Mouse (Mus musculus) stomach, embryonic 16.5 days (tissue): Measurements from ENCODE around the gene Fpr2. TPM values are rescaled to one million over a fixed set of nuclear protein-coding genes. Genes with fewer than 3 reads are reported as not detected.
"Not testable (repeated sequence)": the region's sequence is repeated elsewhere in the genome, so short reads cannot be mapped to it uniquely, and the experiment has no call there.

Source experiments
- ATAC-seq: fragments of 200-750 bp; cut with Nextera tagmentation; 2 replicates; pipeline ENCODE4 v1.8.0; 2017; ENCODE audit warnings: moderate number of reproducible peaks, moderate TSS enrichment; ENCODE audit not compliant: insufficient read depth, low FRiP score
- H3K27ac ChIP-seq: fragments of 300-500 bp; sonication (generic); 2 replicates; pipeline ENCODE4 v1.5.1; 2014; ENCODE audit warnings: low read length
- H3K27me3 ChIP-seq: fragments of 300-500 bp; sonication (generic); 2 replicates; pipeline ENCODE4 v1.6.1; 2014; ENCODE audit warnings: low read length, control low read depth, mixed read lengths; ENCODE audit not compliant: control insufficient read depth, insufficient read depth
- H3K36me3 ChIP-seq: fragments of 300-500 bp; sonication (generic); 2 replicates; pipeline ENCODE4 v1.6.1; 2014; ENCODE audit warnings: low read length; ENCODE audit not compliant: control insufficient read depth, insufficient read depth
- H3K4me1 ChIP-seq: fragments of 300-500 bp; sonication (generic); 2 replicates; pipeline ENCODE4 v1.6.1; 2014; ENCODE audit warnings: low read length, control low read depth, mixed read lengths; ENCODE audit not compliant: control insufficient read depth, insufficient read depth
- H3K4me2 ChIP-seq: fragments of 300-500 bp; sonication (generic); 2 replicates; pipeline ENCODE4 v1.6.1; 2014; ENCODE audit warnings: low read depth, low read length, mixed read lengths
- H3K4me3 ChIP-seq: fragments of 300-500 bp; sonication (generic); replicated peaks from 2 replicates; pipeline ENCODE4 v1.5.1; 2014; ENCODE audit warnings: mild to moderate bottlenecking, low read length
- H3K9ac ChIP-seq: fragments of 300-500 bp; sonication (generic); 2 replicates; pipeline ENCODE4 v1.6.1; 2014; ENCODE audit warnings: low read length
- H3K9me3 ChIP-seq: fragments of 300-500 bp; sonication (generic); replicated peaks from 2 replicates; pipeline ENCODE4 v1.6.1; 2016; ENCODE audit warnings: low read length, control low read depth; ENCODE audit not compliant: control insufficient read depth
- WGBS: fragments of 180-500 bp; shearing (Covaris S2); extraction: QIAGEN DNeasy Blood & Tissue Kit; methylation state at CpG from one replicate; pipeline ENCODE4 v1.1.7; 2014; 5-methylcytosine and 5-hydroxymethylcytosine counted together
- polyA plus RNA-seq: library from polyadenylated mRNA; unstranded; fragments of >200 nt; fragmentation: Nextera tagmentation; extraction: Ambion mirVana; gene quantifications from 2 replicates; pipeline ENCODE4 v1.2.1, GENCODE M21; 2015

Fpr2 gene
- polyA plus RNA-seq, result 1.1 and 2.2 TPM in 2 replicates

DNA sequence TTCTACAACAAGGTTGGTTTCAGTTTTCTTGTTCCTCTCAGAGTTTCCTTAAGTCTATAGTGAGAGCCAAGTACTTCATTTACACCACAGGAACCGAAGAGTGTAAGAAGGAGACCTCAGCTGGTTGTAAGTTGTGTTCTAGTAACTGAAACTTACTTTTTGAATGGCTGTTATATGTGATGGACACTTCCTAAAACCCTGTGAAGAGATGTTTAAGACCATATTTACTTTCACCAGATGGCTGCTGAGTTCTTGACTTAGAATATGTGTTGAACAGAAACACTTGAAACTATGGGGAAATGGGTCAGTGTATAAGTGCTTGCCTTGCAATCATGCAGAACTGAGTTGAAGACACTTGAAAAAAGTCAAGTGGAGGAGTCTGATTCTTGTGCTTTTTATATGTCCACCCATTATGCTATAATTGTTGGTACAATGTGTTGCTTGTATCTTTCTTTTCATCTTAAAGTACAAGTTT is at the start of gene Fpr2, which contains the start of gene Fpr3:
Fpr2 (plus strand) TSS at position 51 of the 475 bp plus-strand sequence.
Fpr3 (plus strand) TSS at position 79 of the 475 bp plus-strand sequence.
- no peak within 1 kb of the TSS for H3K9ac ChIP-seq
- WGBS, result 66% methylated on average over 1 of the region's 1 CpGs
- ATAC-seq, result no peak

DNA sequence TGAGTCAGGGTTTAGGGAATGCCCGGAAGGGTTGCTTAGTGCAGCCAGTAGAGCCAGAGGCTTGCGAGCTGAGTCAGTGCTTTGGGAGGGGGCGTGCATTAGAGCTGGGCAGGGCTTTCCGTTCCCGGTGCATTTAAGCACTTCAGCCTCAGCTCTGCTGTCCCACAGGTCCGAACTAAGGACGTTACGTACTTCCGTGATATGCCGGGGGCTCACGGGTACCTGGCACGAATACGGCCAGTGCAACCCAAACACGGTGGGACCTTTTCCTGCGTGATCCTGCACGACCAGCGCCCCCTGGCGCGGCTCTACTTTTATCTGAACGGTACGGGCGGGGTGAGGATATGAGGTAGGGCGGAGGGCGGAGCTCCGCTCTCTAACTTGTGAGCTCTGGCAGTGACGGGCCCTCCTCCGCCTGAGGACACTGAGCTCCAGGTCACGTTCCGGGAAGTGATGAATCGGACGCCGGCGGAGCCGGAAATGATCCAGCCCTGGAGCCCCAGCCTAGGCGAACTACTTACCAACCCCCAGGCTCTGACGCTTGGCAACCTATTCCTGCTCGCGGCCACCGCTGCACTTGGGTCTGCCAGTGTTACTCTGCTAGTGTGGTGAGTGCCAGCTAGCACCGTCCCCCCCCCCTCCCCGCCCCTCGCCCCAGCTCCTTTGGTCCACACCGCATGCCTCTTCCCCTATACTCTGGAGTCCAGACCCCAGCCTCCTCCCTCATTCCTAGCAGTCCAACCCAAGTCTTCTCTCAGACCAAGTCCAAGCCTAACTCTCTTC is 49.5 kb upstream of the Fpr2 start:
- Histone ChIP-seq H3K4me2 (peak overlapping the region; percentile 80), H3K4me3 (peak overlapping the region; percentile 51), H3K27me3 (no peaks in the 10 kb centered on the region), H3K4me1 (peaks cover 44% of the 10 kb centered on the region), H3K9me3 (no peaks in the 10 kb centered on the region), H3K27ac (peak overlapping the region; percentile 92), H3K9ac (peak overlapping the region; percentile 76), H3K36me3 (peaks cover 16% of the 10 kb centered on the region; the same call in 1 of the 2 replicates)
- WGBS, result under 1% methylated on average over 43 of the region's 43 CpGs
- peak; percentile 98 for ATAC-seq

More for the DNA sequence above, at the start of gene Fpr2, which contains the start of gene Fpr3:
- no peaks in the 10 kb centered on the region for H3K27me3 ChIP-seq
- H3K27ac ChIP-seq, result no peak within 1 kb of the TSS
- H3K9me3 ChIP-seq, result no peaks in the 10 kb centered on the region
- H3K4me3 ChIP-seq, result no peak within 1 kb of the TSS
- H3K36me3 ChIP-seq, result no peaks in the 10 kb centered on the region
- no peak within 1 kb of the TSS for H3K4me2 ChIP-seq
- no peaks in the 10 kb centered on the region for H3K4me1 ChIP-seq

DNA sequence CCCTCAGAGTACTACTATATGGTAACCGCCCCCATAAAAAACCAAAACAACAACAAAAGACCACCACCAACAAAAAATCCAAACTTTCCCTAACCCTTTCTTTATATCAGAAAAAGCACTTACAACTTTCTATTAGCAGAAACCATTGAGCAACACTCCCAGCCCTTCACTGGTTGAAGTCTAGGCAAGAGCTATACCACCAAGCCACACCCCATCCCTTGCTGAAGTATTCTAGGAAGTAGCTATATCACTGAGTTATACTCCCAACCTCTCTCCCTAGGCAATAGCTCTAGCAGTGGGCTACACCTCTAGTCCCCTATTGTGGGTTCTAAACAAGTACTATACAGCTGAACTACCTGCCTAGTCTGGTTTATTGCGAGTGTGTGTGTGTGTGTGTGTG is 48.3 kb upstream of the Fpr2 start:
- Histone ChIP-seq H3K4me3 (no peak overlapping the region), H3K4me2 (peak overlapping the region; percentile 80), H3K36me3 (peaks cover 12% of the 10 kb centered on the region; the same call in 1 of the 2 replicates), H3K9ac (no peak overlapping the region), H3K4me1 (peaks cover 35% of the 10 kb centered on the region), H3K27ac (no peak overlapping the region), H3K9me3 (no peaks in the 10 kb centered on the region), H3K27me3 (no peaks in the 10 kb centered on the region)
- 97% methylated on average over 2 of the region's 2 CpGs for WGBS
- no peak for ATAC-seq

DNA sequence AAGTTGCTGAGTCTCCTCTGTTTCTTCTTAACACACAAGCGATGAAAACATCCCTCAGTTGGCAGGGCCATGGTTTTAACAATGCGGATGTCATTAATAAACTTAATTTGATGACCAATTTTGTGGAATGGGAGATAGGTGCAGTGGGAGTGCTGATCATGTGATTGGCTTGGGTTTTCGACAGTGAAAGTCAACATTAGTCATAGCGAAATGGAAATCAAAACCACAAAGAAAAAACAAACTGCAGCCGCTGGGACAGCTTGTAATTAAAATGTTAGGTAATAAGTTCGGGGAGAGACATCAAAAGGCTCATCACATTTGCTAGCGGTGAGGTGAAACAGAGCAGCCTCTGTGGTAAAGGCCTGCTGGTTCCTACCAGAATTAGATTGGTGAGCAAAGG is 46.8 kb upstream of the Fpr2 start:
- Histone ChIP-seq H3K4me3 (no peak overlapping the region), H3K36me3 (peaks cover 12% of the 10 kb centered on the region; the same call in 1 of the 2 replicates), H3K9me3 (no peaks in the 10 kb centered on the region), H3K4me1 (peaks cover 25% of the 10 kb centered on the region), H3K27ac (no peak overlapping the region), H3K4me2 (no peak overlapping the region), H3K27me3 (no peaks in the 10 kb centered on the region), H3K9ac (no peak overlapping the region)
- 85% methylated on average over 7 of the region's 7 CpGs for WGBS
- ATAC-seq, result no peak

DNA sequence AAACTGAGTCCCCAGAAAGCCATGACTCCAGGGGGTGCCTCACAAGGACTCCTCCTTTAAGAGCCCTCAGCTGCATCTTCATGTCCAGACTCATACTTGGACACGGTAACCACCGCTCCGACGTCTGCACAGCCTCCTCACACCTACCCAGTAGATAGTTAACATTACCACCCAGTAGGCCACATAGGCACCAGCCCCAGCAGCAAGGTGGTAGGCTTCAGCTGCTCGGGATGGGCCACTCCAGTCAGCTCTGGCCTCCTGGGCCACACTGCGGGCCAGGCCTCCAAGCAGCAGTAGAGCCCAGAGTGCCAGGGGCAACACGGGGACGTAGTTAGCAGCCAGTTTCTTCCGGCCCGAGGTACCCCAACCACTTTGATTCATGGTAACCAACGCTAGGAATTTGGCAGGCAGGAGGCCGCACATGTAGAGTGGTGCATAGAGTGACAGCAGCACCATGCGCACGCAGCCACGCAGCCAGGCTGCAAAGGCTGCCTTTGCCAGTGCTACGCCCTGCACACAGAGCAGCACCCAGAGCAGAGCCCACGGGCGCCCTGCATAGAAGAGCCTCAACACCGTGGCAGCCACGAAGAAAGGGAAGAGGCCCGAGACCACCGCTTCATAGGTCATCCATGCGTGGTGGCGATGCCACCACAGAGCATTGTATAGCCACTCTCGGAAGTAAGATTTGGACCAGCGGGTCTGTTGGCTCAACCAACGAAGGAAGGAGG is 43.9 kb upstream of the Fpr2 start:
- peaks cover 2% of the 10 kb centered on the region for H3K4me1 ChIP-seq
- no peaks in the 10 kb centered on the region for H3K27me3 ChIP-seq
- no peak overlapping the region for H3K9ac ChIP-seq
- ATAC-seq, result peak; percentile 59; the same call in 1 of the 2 replicates
- no peak overlapping the region for H3K4me2 ChIP-seq
- WGBS, result 72% methylated on average over 27 of the region's 27 CpGs
- no peaks in the 10 kb centered on the region for H3K9me3 ChIP-seq
- no peak overlapping the region for H3K27ac ChIP-seq
- H3K4me3 ChIP-seq, result no peak overlapping the region
- peaks cover 12% of the 10 kb centered on the region; the same call in 1 of the 2 replicates for H3K36me3 ChIP-seq

DNA sequence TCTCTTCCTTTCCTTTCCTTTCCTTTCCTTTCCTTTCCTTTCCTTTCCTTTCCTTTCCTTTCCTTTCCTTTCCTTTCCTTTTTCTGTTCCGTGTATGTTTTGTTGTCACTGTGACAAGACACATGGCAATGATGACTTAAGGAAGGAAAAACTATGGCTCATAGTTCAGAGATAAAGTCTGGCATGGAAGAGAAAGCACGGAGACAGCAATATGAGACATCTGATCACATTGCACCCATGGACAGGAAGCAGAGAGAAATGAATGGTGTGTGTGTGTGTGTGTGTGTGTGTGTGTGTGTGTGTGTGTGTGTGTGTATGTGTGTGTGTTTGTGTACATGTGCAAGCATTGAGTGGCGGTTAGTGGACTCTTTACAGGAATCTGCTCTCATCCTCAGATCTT is 43.0 kb upstream of the Fpr2 start:
- not testable (repeated sequence) for H3K9ac ChIP-seq, H3K4me2 ChIP-seq, ATAC-seq, H3K4me1 ChIP-seq, H3K4me3 ChIP-seq, H3K27ac ChIP-seq, H3K27me3 ChIP-seq, H3K9me3 ChIP-seq
- 74% methylated on average over 3 of the region's 3 CpGs for WGBS
- peaks cover 12% of the 10 kb centered on the region; the same call in 1 of the 2 replicates for H3K36me3 ChIP-seq

DNA sequence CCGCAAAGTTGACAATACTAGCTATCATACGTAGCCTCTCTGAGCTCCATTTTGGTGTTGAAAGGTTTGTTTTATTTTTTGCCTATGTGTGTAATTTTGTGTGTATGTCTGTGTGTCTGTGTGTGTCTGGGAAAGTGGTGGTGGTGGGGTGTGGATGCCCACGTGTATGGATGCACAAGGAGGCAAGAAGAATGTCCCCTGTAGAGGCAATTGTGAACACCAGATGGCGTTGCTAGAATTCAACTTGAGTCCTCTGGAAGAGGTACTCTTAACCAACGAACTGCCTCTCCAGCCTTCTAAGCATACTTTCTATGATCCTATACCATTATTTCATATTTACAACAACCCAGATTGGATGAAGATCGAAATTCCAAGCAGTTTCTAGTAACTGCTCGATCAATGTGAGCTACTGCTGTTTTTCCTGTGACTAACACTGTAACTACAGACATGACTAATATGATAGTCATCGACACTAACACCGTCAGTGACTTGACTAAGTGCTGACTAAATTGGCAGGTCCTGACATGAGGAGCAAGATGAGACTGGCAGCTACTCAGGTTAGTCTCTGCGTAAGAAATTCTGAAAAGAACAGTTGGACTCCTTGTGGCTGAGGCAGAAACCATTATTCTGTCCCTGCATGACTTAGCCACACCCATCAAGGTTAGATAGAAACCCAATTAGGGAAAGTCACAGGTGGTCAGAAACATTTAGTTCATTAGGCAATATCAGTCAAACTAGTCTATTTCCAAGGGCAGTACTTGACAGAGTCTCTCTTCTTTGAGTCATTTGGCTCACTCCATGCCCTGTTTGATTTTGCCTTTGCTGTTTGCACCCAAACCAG is 42.2 kb upstream of the Fpr2 start:
- H3K9ac ChIP-seq, result no peak overlapping the region
- 71% methylated on average over 10 of the region's 10 CpGs for WGBS
- H3K27ac ChIP-seq, result no peak overlapping the region
- no peak for ATAC-seq
- no peaks in the 10 kb centered on the region for H3K9me3 ChIP-seq
- no peak overlapping the region for H3K4me2 ChIP-seq
- H3K4me1 ChIP-seq, result no peaks in the 10 kb centered on the region
- peaks cover 12% of the 10 kb centered on the region; the same call in 1 of the 2 replicates for H3K36me3 ChIP-seq
- H3K4me3 ChIP-seq, result no peak overlapping the region
- H3K27me3 ChIP-seq, result no peaks in the 10 kb centered on the region

DNA sequence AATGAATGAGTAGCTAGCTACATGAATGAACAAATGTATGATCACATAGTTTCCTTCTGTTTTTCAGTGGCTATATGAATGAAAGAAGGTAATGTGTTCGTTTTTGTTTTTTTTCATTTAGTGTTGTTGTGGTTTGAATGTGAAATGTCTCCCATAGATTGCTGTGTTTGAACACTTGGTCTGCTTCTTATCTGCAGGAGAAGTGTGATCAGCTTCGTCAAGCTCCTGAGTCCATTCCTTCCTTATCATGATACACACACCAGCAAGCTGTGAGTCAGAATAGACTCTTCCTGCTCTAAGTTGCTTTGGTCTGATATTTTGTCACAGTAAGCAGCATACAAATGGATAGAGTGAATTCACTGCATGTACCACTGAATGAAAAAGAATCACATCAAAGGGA is 38.6 kb upstream of the Fpr2 start:
- Histone ChIP-seq H3K4me1 (no peaks in the 10 kb centered on the region), H3K9me3 (no peaks in the 10 kb centered on the region), H3K27me3 (no peaks in the 10 kb centered on the region), H3K9ac (no peak overlapping the region), H3K36me3 (no peaks in the 10 kb centered on the region), H3K4me2 (no peak overlapping the region), H3K27ac (no peak overlapping the region), H3K4me3 (no peak overlapping the region)
- no peak for ATAC-seq
- 74% methylated on average over 2 of the region's 2 CpGs for WGBS
